Mouse (Mus musculus) telencephalon, adult 2 months (tissue): ENCODE results near the gene Birc7.

ENCODE experiments used
- DNase-seq: peaks from one replicate; pipeline ENCODE4 v3.0.0-alpha.2; 2011; ENCODE audit warnings: low read depth, low spot score

The Birc7 gene

GRCm38 (mm10) chr2:180967010-180967763 is 38.4 kb downstream of the Birc7 start, which contains the start of gene Arfgap1:
Gene Arfgap1 (plus strand): TSS chr2:180967225.
- peak; percentile 90 for DNase-seq

GRCm38 (mm10) chr2:180981133-180981532 is 52.3 kb downstream of the Birc7 start:
- no peak for DNase-seq
